Mouse (Mus musculus) forebrain, postnatal 0 days (tissue): Measurements from ENCODE around the gene Runx2. TPM values are rescaled to one million over a fixed set of nuclear protein-coding genes. Genes with fewer than 3 reads are reported as not detected.

Experiments used
- ATAC-seq: fragments of 200-750 bp; cut with Nextera tagmentation; 2 replicates; pipeline ENCODE4 v1.8.0; 2017; ENCODE audit warnings: mild to moderate bottlenecking, moderate library complexity
- DNase-seq: peaks from one replicate; pipeline ENCODE4 v3.0.0-alpha.2; 2015
- H3K27ac ChIP-seq: fragments of 300-500 bp; sonication (generic); 2 replicates; pipeline ENCODE4 v1.5.1; 2014; ENCODE audit warnings: low read depth, mild to moderate bottlenecking, antibody characterized with exemption, low read length, moderate library complexity, mixed read lengths
- H3K27me3 ChIP-seq: fragments of 300-500 bp; sonication (generic); 2 replicates; pipeline ENCODE4 v1.6.1; 2014; ENCODE audit warnings: mild to moderate bottlenecking, low read length, mixed read lengths; ENCODE audit not compliant: insufficient read depth
- H3K36me3 ChIP-seq: fragments of 300-500 bp; sonication (generic); 2 replicates; pipeline ENCODE4 v1.6.1; 2014; ENCODE audit warnings: mild to moderate bottlenecking, moderate library complexity; ENCODE audit not compliant: insufficient read depth
- H3K4me1 ChIP-seq: fragments of 300-500 bp; sonication (generic); 2 replicates; pipeline ENCODE4 v1.6.1; 2014; ENCODE audit warnings: antibody characterized with exemption; ENCODE audit not compliant: insufficient read depth
- H3K4me2 ChIP-seq: fragments of 300-500 bp; sonication (generic); 2 replicates; pipeline ENCODE4 v1.6.1; 2014; ENCODE audit warnings: low read depth, mild to moderate bottlenecking, moderate library complexity
- H3K4me3 ChIP-seq: fragments of 300-500 bp; sonication (generic); 2 replicates; pipeline ENCODE4 v1.5.1; 2014; ENCODE audit warnings: low read depth, low read length, mixed read lengths
- H3K9ac ChIP-seq: fragments of 300-500 bp; sonication (generic); 2 replicates; pipeline ENCODE4 v1.6.1; 2014; ENCODE audit warnings: mild to moderate bottlenecking
- H3K9me3 ChIP-seq: fragments of 300-500 bp; sonication (generic); 2 replicates; pipeline ENCODE4 v1.6.1; 2016; ENCODE audit warnings: low read length
- CTCF ChIP-seq: sonication (generic); IDR thresholded peaks from 2 replicates; pipeline ENCODE4 v1.5.1; 2016; ENCODE audit warnings: antibody characterized with exemption, control low read depth, low read depth
- WGBS: fragments of 180-500 bp; shearing (Covaris S2); extraction: QIAGEN DNeasy Blood & Tissue Kit; methylation state at CpG from one replicate; pipeline ENCODE4 v1.1.7; 2014; 5-methylcytosine and 5-hydroxymethylcytosine counted together
- polyA plus RNA-seq: library from polyadenylated mRNA; unstranded; fragments of >200 nt; fragmentation: Nextera tagmentation; extraction: Ambion mirVana; gene quantifications from 2 replicates; pipeline ENCODE4 v1.2.1, GENCODE M21; 2015
- total RNA-seq: library from RNA; depleted of rRNA; stranded (reverse); fragments of >200 nt; gene quantifications from 2 replicates; pipeline ENCODE4 v1.2.3, GENCODE M21; 2014

The Runx2 gene
- total and polyA plus RNA-seq, 2 experiments from 2014 or later = 0.77 to 5.7 TPM

DNA sequence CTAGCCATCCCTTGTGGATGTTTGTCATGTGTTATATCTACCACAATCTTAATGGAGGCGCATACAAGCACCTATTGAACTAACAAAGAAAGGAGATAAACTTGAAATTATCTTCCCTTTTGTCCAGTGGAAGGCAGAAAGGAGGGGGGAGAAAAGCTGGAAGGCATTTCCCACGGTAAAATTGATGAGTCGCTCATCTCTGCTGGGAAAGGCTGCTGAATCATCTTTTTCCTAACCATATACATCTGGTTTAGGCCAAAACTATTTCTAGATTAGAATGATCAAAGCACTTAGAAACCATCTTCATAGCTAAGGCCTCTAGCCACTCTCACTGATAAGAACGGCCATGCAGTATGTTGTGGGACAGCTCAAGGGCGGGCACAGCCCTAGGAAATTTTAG is 147.3 kb downstream of the Runx2 start:
- DNase-seq = no peak
- Histone ChIP-seq H3K4me1 (no peaks in the 10 kb centered on the region), H3K9ac (no peak overlapping the region), H3K4me3 (no peak overlapping the region), H3K4me2 (no peak overlapping the region), H3K27ac (no peak overlapping the region), H3K36me3 (no peaks in the 10 kb centered on the region), H3K27me3 (no peaks in the 10 kb centered on the region), H3K9me3 (no peaks in the 10 kb centered on the region)
- no peak for TF ChIP-seq CTCF
- ATAC-seq = no peak
- 91% methylated on average over 5 of the region's 5 CpGs for WGBS

DNA sequence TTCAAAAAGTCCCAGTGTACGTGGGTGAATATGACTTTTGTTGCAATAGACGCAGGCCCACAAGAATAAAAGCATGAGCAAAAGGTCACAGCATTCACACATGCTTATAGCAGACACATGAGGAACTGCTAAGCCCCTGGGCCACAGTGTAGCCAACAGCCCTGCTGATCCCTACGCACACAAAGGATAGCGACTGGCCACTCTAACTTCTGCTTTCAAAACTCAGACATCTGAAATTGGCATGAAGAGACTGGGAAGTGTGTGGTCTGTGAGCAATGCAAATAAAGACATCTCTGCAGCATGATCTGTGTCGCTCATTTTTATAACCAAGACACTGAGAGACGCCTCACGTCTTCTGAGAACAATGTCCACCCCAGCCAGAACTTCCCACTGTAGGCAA is 150.7 kb downstream of the Runx2 start:
- WGBS = 83% methylated on average over 7 of the region's 7 CpGs
- ATAC-seq = no peak
- Histone ChIP-seq H3K9me3 (no peaks in the 10 kb centered on the region), H3K4me3 (no peak overlapping the region), H3K27me3 (no peaks in the 10 kb centered on the region), H3K9ac (no peak overlapping the region), H3K4me2 (no peak overlapping the region), H3K27ac (no peak overlapping the region), H3K36me3 (no peaks in the 10 kb centered on the region), H3K4me1 (no peaks in the 10 kb centered on the region)
- TF ChIP-seq CTCF = no peak
- no peak for DNase-seq

DNA sequence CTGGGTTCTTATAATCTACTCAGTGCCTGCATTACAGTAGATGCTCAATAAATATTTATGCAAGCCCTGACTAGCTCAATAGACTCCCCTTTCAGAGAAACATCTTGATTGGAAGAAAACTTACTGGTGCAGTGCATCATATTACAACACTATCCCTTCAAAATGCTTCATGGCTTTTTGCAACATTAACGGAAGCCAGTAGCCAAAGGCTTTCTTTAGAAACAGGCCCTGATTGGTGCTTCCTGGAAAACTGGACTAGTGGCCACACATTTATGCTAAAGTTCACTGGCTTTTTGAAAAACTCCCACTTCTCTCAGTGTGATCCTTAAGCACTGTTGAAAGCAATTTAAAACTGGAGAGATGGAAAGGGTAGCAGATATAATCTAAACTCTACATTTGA is 151.4 kb downstream of the Runx2 start:
- no peak for ATAC-seq
- DNase-seq = no peak
- Histone ChIP-seq H3K4me1 (no peaks in the 10 kb centered on the region), H3K27me3 (no peaks in the 10 kb centered on the region), H3K9me3 (no peaks in the 10 kb centered on the region), H3K4me2 (no peak overlapping the region), H3K36me3 (no peaks in the 10 kb centered on the region), H3K4me3 (no peak overlapping the region), H3K9ac (no peak overlapping the region), H3K27ac (no peak overlapping the region)
- WGBS = 75% methylated on average over 1 of the region's 1 CpGs
- TF ChIP-seq CTCF = no peak

DNA sequence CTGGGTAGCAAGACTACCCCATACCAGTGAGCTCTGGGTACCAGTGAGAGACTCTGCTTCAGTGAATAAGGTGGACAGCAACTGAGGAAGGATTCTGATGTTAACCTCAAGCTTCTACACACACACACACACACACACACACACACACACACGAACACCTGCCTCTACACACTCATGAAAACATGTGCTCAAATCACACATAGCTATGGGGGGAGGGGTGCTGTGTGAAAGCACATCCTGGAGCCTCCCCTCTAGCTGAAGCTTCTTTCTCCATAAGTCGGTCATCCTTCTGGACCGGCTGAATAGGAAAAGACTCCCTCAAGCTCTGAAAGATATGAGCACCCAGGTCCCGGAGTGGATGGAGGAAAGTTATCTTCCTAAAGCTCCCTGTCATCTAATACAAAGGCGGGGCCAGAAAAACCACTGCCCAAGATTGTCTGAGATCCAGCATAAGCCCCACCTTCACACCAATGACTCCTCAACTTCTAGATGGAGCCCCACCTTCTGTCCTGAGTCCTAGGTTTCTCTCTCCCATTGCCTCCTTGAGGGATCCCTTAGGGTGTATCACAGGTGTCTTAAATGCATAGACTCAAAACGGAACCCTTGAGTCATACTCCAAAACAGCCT is 152.4 kb downstream of the Runx2 start:
- H3K9ac ChIP-seq = no peak overlapping the region
- H3K36me3 ChIP-seq = no peaks in the 10 kb centered on the region

DNA sequence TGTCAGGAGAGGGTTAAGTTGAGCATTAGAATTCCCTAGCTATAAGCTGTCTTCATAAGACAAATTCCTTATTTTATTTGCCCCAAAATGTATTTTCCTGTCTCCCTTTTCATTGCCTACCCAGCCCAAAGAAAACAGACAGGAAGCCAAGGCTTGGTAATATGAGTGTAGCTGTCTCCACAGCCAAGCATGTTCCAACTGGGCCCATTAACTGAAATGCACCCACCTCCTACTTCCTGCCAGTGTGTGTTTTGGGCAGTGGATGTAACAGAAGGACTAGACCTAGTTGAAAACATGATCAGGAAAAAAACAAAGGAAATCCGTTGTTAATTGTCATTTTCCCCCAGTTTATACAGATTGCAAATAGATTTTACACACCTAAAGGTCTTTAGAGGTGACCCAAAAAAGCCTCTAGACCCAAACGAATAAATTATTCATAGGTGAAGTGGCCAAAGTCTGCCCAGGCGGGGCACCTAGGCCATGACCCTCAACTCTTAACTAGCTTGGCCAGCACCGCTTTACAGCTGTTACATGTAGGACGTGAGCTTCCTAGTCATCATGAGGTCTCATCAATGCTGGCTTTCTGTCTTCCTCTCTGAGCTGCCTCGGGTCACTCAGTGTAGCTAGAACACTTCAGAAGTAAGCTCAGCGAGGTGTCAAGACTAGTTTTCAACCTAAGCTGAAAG is 154.3 kb downstream of the Runx2 start:
- Histone ChIP-seq H3K4me1 (no peaks in the 10 kb centered on the region), H3K4me3 (no peak overlapping the region), H3K27ac (no peak overlapping the region), H3K36me3 (no peaks in the 10 kb centered on the region), H3K9ac (no peak overlapping the region), H3K27me3 (no peaks in the 10 kb centered on the region), H3K9me3 (no peaks in the 10 kb centered on the region), H3K4me2 (no peak overlapping the region)
- no peak for TF ChIP-seq CTCF
- DNase-seq (no peak), ATAC-seq (no peak)
- WGBS = 83% methylated on average over 7 of the region's 7 CpGs

More for the DNA sequence above, 152.4 kb downstream of the Runx2 start:
- WGBS = 91% methylated on average over 6 of the region's 6 CpGs
- TF ChIP-seq CTCF = no peak
- H3K4me3 ChIP-seq = no peak overlapping the region
- ATAC-seq (no peak), DNase-seq (no peak)
- no peaks in the 10 kb centered on the region for H3K9me3 ChIP-seq
- no peak overlapping the region for H3K4me2 ChIP-seq
- H3K4me1 ChIP-seq = no peaks in the 10 kb centered on the region
- H3K27ac ChIP-seq = no peak overlapping the region
- no peaks in the 10 kb centered on the region for H3K27me3 ChIP-seq

DNA sequence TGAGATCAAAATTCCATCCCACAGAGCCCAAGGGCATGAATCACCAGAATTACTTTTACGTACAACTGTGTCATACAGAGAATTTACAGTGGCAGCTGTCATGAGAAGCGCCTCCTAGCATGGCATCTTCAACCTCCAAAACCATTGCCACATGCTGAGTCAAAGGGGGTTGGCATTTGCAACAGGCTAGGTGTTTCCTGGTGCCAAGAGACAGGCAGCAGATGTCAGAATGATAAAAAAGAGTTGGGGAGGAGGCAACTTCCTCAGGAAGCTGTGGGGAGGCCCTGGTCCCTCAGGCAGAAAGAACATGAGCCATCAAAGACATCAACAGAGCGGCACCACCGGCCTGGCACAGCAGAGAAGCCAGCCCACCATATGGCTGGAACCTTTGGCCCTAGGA is 160.1 kb downstream of the Runx2 start:
- Histone ChIP-seq H3K4me3 (no peak overlapping the region), H3K36me3 (no peaks in the 10 kb centered on the region), H3K9ac (no peak overlapping the region), H3K4me2 (no peak overlapping the region), H3K9me3 (no peaks in the 10 kb centered on the region), H3K27ac (no peak overlapping the region), H3K27me3 (no peaks in the 10 kb centered on the region), H3K4me1 (no peaks in the 10 kb centered on the region)
- 89% methylated on average over 4 of the region's 4 CpGs for WGBS
- ATAC-seq (no peak), DNase-seq (no peak)
- TF ChIP-seq CTCF = no peak

DNA sequence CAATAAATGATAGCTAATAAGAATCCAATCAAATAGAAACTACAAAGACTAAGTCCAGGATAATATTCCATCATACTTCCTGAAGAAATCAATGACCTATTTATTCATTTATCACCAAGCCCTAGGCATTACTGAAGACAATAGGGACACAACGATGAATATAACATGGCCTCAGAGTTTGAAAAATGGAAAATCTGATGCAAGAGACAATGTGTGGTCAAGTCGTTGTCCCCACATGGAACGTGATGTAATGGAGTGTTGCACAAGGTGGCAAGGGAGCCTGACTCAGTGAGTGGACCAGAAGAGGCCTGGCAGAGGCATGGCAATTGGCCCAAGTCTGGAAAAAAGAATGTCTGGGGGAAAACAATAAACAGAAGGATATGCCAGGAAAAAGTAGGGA is 161.5 kb downstream of the Runx2 start:
- ATAC-seq (no peak), DNase-seq (no peak)
- TF ChIP-seq CTCF = no peak
- no peaks in the 10 kb centered on the region for H3K9me3 ChIP-seq
- no peaks in the 10 kb centered on the region for H3K4me1 ChIP-seq
- H3K27me3 ChIP-seq = no peaks in the 10 kb centered on the region
- no peak overlapping the region for H3K27ac ChIP-seq
- no peak overlapping the region for H3K4me3 ChIP-seq
- H3K4me2 ChIP-seq = no peak overlapping the region
- H3K36me3 ChIP-seq = no peaks in the 10 kb centered on the region
- WGBS = 92% methylated on average over 3 of the region's 3 CpGs
- no peak overlapping the region for H3K9ac ChIP-seq
